Mouse (Mus musculus): ENCODE results near the gene Trpm3.

GRCm38 (mm10) chr19:22503469-22503868 lies 364.6 kb downstream of the Trpm3 start:
- TF ChIP-seq CTCF (IDR thresholded peaks at IDR 0.05; ENCODE audit: low read depth, low read length): no peak
- no peak for TF ChIP-seq GATA1 (IDR thresholded peaks at IDR 0.05; ENCODE audit: borderline replicate concordance, low read length)
- no peak for TF ChIP-seq POLR2AphosphoS5 (IDR thresholded peaks at IDR 0.05; ENCODE audit: insufficient replicate concordance, low read depth, low read length)
- TF ChIP-seq TAL1 (conservative IDR thresholded peaks at IDR 0.05; ENCODE audit: low read depth, low read length): no peak
